ENCODE assay signal across 8 mouse cellular contexts in the genomic region with DNA sequence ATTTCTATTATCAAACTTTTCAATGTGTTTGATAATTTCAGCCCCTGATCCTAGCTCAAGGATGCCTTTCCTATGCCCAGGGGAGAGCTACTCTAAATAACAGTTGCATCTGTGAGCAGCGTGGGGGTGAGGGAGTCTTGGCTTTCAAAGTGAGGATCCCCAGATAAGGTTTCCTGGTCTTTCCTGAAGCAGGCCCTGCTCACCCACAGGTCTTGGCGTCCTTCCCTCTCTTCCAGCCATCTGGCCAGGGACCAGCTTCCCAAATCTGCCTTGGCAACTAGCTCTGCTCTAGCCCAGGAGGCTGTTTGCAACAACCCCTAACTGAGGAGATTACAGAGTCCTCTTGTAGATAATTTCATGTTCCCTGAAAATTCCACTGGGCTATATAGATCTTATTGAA. TPM values are rescaled to one million over a fixed set of nuclear protein-coding genes. Genes with fewer than 3 reads are reported as not detected.
A peak's percentile ranks its signal among the peaks of the same experiment; 100 is the strongest.
DNase-seq lines count a peak whose midpoint lies in the region; ATAC-seq lines count a peak whose summit lies in the region.

No protein-coding gene starts in this region.

- no peak overlapping the region for H3K9ac ChIP-seq in forebrain, embryonic 14.5 days (ENCODE audit: low read length)
- no peak overlapping the region for H3K9ac ChIP-seq in forebrain, embryonic 16.5 days (replicated peaks; ENCODE audit: low read depth, low read length)
- H3K9ac ChIP-seq in midbrain, embryonic 11.5 days (ENCODE audit: low read length): no peak overlapping the region

- ATAC-seq in forebrain, embryonic 14.5 days: no peak
- no peak for ATAC-seq in forebrain, embryonic 16.5 days
- no peak for ATAC-seq in midbrain, embryonic 11.5 days (ENCODE audit: low FRiP score)

- 0 out of 2 replicates have a peak, but pooled peaks cover 3% of the 10 kb centered on the region for H3K4me1 ChIP-seq in forebrain, embryonic 14.5 days (ENCODE audit: control insufficient read depth, insufficient read depth, low read length)
- H3K4me1 ChIP-seq in forebrain, embryonic 16.5 days (replicated peaks; ENCODE audit: control insufficient read depth, insufficient read depth, low read length): peaks cover 15% of the 10 kb centered on the region
- peaks cover 6% of the 10 kb centered on the region; the same call in 1 of the 2 replicates for H3K4me1 ChIP-seq in midbrain, embryonic 11.5 days (ENCODE audit: control insufficient read depth, insufficient read depth, low read length)

- H3K36me3 ChIP-seq in forebrain, embryonic 14.5 days (ENCODE audit: control insufficient read depth, insufficient read depth, low read length): no peaks in the 10 kb centered on the region
- no peaks in the 10 kb centered on the region for H3K36me3 ChIP-seq in forebrain, embryonic 16.5 days (ENCODE audit: control insufficient read depth, insufficient read depth)
- H3K36me3 ChIP-seq in midbrain, embryonic 11.5 days (ENCODE audit: control insufficient read depth, insufficient read depth, low read length): no peaks in the 10 kb centered on the region

- H3K4me2 ChIP-seq in forebrain, embryonic 14.5 days (ENCODE audit: low read length): no peak overlapping the region
- H3K4me2 ChIP-seq in forebrain, embryonic 16.5 days (ENCODE audit: low read length): no peak overlapping the region
- no peak overlapping the region for H3K4me2 ChIP-seq in midbrain, embryonic 11.5 days

- H3K27ac ChIP-seq in forebrain, embryonic 14.5 days (ENCODE audit: low read depth, low read length): no peak overlapping the region
- H3K27ac ChIP-seq in forebrain, embryonic 16.5 days (ENCODE audit: low read length): no peak overlapping the region
- H3K27ac ChIP-seq in midbrain, embryonic 11.5 days (ENCODE audit: low read depth, low read length): no peak overlapping the region

- WGBS in forebrain, embryonic 14.5 days: 63% methylated on average over 2 of the region's 2 CpGs
- WGBS in forebrain, embryonic 16.5 days: 45% methylated on average over 2 of the region's 2 CpGs
- 97% methylated on average over 2 of the region's 2 CpGs for WGBS in midbrain, embryonic 11.5 days

- H3K4me3 ChIP-seq in forebrain, embryonic 14.5 days (ENCODE audit: low read depth, low read length): no peak overlapping the region
- H3K4me3 ChIP-seq in forebrain, embryonic 16.5 days (replicated peaks; ENCODE audit: low read length): no peak overlapping the region
- no peak overlapping the region for H3K4me3 ChIP-seq in midbrain, embryonic 11.5 days (ENCODE audit: low read depth, low read length)

- peak; percentile 32 for DNase-seq in forebrain, embryonic 14.5 days (ENCODE audit: low spot score)
- DNase-seq in adrenal gland, postnatal 10 days: peak; percentile 79
- DNase-seq in gastrocnemius, postnatal 14 days: peak; percentile 64
- DNase-seq in layer of hippocampus, adult 9-11 months: peak; percentile 60
- DNase-seq in right cerebral cortex, postnatal 10 days (ENCODE audit: low spot score in 2 of 2): peak; percentile 57 to 74
- no peak for DNase-seq in c-Kit-positive CD71-positive TER-119-positive erythroid progenitor cells, embryonic 14.5 days (ENCODE audit: low spot score)
- DNase-seq in midbrain, embryonic 11.5 days (ENCODE audit: low spot score, missing footprints): no peak

- H3K27me3 ChIP-seq in forebrain, embryonic 14.5 days (replicated peaks; ENCODE audit: control insufficient read depth, insufficient read depth, low read length): no peaks in the 10 kb centered on the region
- H3K27me3 ChIP-seq in forebrain, embryonic 16.5 days (replicated peaks; ENCODE audit: control insufficient read depth, insufficient read depth, low read length): no peaks in the 10 kb centered on the region
- no peaks in the 10 kb centered on the region for H3K27me3 ChIP-seq in midbrain, embryonic 11.5 days (ENCODE audit: control insufficient read depth, insufficient read depth, low read length)

- H3K9me3 ChIP-seq in forebrain, embryonic 14.5 days (replicated peaks; ENCODE audit: control insufficient read depth, low read length): peaks cover 4% of the 10 kb centered on the region; the same call in 1 of the 2 replicates
- H3K9me3 ChIP-seq in forebrain, embryonic 16.5 days (ENCODE audit: control insufficient read depth, low read length): no peaks in the 10 kb centered on the region
- no peaks in the 10 kb centered on the region; the same call in 1 of the 2 replicates for H3K9me3 ChIP-seq in midbrain, embryonic 11.5 days (ENCODE audit: control insufficient read depth, low read length)

- intact Hi-C loops in gastrocnemius, postnatal 14 days (cut with DNase I; ENCODE audit: low total_unique reads): loop anchor here (10.0 kb wide), 1 partner anchor 237 kb away; no protein-coding TSS in a partner anchor

RNA-seq across cellular contexts. Expression of a gene that starts 1.9 kb away (rescaled TPM):
- polyA plus RNA-seq in forebrain, embryonic 14.5 days (2014; fragmentation: Nextera tagmentation; extraction: Ambion mirVana): 84.4 and 111 TPM in 2 replicates
- polyA plus RNA-seq in forebrain, embryonic 16.5 days (2015; fragmentation: Nextera tagmentation; extraction: Ambion mirVana): 144 and 148 TPM in 2 replicates
- 10 to 100 TPM; 51.0 to 62.6 TPM for total RNA-seq in adrenal gland, postnatal 10 days (2021)
- total RNA-seq in gastrocnemius, postnatal 14 days (2021): 100 to 1,000 TPM; 137 to 140 TPM
- 57.8 and 61.1 TPM in 2 replicates for polyA plus RNA-seq in midbrain, embryonic 11.5 days (2014; fragmentation: Nextera tagmentation; extraction: Ambion mirVana)

Comparison
In these comparisons a context has a peak if more than half of its experiments do, and no peak if none do; other contexts are left out.
1. DNase-seq: peak in forebrain, embryonic 14.5 days (single experiment), adrenal gland, postnatal 10 days (single experiment), gastrocnemius, postnatal 14 days (single experiment), layer of hippocampus, adult 9-11 months (single experiment) and right cerebral cortex, postnatal 10 days (2 of 2); none in c-Kit-positive CD71-positive TER-119-positive erythroid progenitor cells, embryonic 14.5 days (single experiment) and midbrain, embryonic 11.5 days (single experiment).